Mouse (Mus musculus) E14TG2a.4 (cell line): ENCODE measurements around the gene Dbn1.

Source experiments
- H3K27me3 ChIP-seq: 2 replicates; pipeline ENCODE4 v1.6.1; 2014; ENCODE audit warnings: low read length, control low read depth; ENCODE audit not compliant: insufficient read depth
- H3K36me3 ChIP-seq: 2 replicates; pipeline ENCODE4 v1.6.1; 2014; ENCODE audit warnings: low read length, control low read depth; ENCODE audit not compliant: insufficient read depth
- H3K4me1 ChIP-seq: replicated peaks from 2 replicates; pipeline ENCODE4 v1.6.1; 2014; ENCODE audit warnings: low read depth, low read length, control low read depth
- H3K4me3 ChIP-seq: replicated peaks from 2 replicates; pipeline ENCODE4 v1.5.1; 2014; ENCODE audit warnings: mild to moderate bottlenecking, low read length
- H3K9me3 ChIP-seq: 2 replicates; pipeline ENCODE4 v1.6.1; 2014; ENCODE audit warnings: low read length, control low read depth
- CTCF ChIP-seq: conservative IDR thresholded peaks from 2 replicates; pipeline ENCODE4 v1.5.1; 2014; ENCODE audit warnings: low read length
- NANOG ChIP-seq: IDR thresholded peaks from 2 replicates; pipeline ENCODE4 v1.6.1; 2014; ENCODE audit warnings: borderline replicate concordance, low read length, mixed read lengths
- POU5F1 ChIP-seq: IDR thresholded peaks from 2 replicates; pipeline ENCODE4 v1.6.1; 2014; ENCODE audit warnings: low read length, borderline replicate concordance

Gene Dbn1

GRCm38 (mm10) chr13:55512379-55513031 lies 24.6 kb upstream of the Dbn1 start:
- Histone ChIP-seq H3K27me3 (peaks cover 23% of the 10 kb centered on the region), H3K9me3 (no peaks in the 10 kb centered on the region), H3K4me1 (peaks cover 62% of the 10 kb centered on the region), H3K36me3 (peaks cover 25% of the 10 kb centered on the region), H3K4me3 (peak overlapping the region; percentile 91)
- no peak for TF ChIP-seq NANOG
- no peak for TF ChIP-seq CTCF
- TF ChIP-seq POU5F1, result no peak

GRCm38 (mm10) chr13:55511492-55511861 lies 23.6 kb upstream of the Dbn1 start:
- Histone ChIP-seq H3K36me3 (peaks cover 35% of the 10 kb centered on the region), H3K4me1 (peaks cover 64% of the 10 kb centered on the region), H3K4me3 (peak overlapping the region; percentile 91), H3K27me3 (peaks cover 23% of the 10 kb centered on the region), H3K9me3 (no peaks in the 10 kb centered on the region)
- TF ChIP-seq NANOG, result no peak
- no peak for TF ChIP-seq CTCF
- TF ChIP-seq POU5F1, result no peak

DNA sequence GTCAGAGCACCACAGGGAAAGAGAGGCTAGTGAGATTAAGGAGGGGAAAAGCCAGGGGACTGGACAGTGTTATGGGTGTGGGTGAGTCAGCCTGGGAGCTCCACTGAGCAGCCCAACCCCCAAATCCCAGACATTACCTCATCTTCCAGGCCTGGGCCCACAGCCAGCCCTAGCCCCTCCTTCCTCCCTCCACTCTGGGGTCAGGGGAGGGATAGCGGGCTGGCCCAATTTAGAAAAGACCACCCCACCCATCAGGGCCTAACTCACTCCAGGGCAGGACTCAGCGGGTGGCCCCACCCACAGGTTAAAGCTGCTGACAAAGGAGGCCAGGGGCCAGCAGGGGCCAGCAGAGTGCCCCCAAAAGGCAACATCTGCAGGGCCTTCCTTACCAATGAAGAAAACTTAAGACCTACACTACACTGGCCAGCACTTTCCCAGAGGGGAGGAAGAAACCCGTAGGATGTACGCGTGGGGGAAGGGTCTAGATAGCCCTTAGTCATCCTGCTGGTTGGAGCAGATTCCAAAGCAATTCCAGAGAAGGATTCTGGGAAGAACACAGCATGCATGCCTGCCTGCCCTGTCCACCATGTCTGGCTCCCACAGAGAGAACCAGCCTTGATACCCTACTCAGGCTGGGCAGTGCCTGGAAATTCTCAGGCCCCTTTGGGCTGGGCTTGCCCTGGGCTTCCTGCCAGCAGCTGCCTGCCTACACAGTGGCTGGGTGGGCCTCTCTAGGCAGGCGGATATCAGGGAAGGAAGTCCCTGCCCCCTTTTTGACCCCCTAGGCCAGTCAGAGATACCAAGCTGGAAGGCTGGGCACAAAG lies 23.0 kb upstream of the Dbn1 start:
- Histone ChIP-seq H3K4me3 (peak overlapping the region; percentile 91), H3K36me3 (peaks cover 41% of the 10 kb centered on the region)
- TF ChIP-seq NANOG (no peak), CTCF (no peak), POU5F1 (no peak)

GRCm38 (mm10) chr13:55510332-55510667 lies 22.4 kb upstream of the Dbn1 start:
- peaks cover 47% of the 10 kb centered on the region for H3K36me3 ChIP-seq
- H3K27me3 ChIP-seq, result peaks cover 20% of the 10 kb centered on the region
- TF ChIP-seq CTCF, result no peak
- TF ChIP-seq NANOG, result no peak
- no peak for TF ChIP-seq POU5F1
- peak overlapping the region; percentile 91 for H3K4me3 ChIP-seq
- peaks cover 69% of the 10 kb centered on the region for H3K4me1 ChIP-seq
- H3K9me3 ChIP-seq, result no peaks in the 10 kb centered on the region

More for the DNA sequence above, 23.0 kb upstream of the Dbn1 start:
- Histone ChIP-seq H3K9me3 (no peaks in the 10 kb centered on the region), H3K4me1 (peaks cover 69% of the 10 kb centered on the region), H3K27me3 (peaks cover 23% of the 10 kb centered on the region)

GRCm38 (mm10) chr13:55508531-55508930 lies 20.6 kb upstream of the Dbn1 start:
- TF ChIP-seq CTCF (no peak), POU5F1 (no peak), NANOG (no peak)
- Histone ChIP-seq H3K4me1 (peaks cover 62% of the 10 kb centered on the region), H3K27me3 (peaks cover 3% of the 10 kb centered on the region; the same call in 1 of the 2 replicates), H3K36me3 (peaks cover 65% of the 10 kb centered on the region), H3K9me3 (no peaks in the 10 kb centered on the region), H3K4me3 (peak overlapping the region; percentile 56)

DNA sequence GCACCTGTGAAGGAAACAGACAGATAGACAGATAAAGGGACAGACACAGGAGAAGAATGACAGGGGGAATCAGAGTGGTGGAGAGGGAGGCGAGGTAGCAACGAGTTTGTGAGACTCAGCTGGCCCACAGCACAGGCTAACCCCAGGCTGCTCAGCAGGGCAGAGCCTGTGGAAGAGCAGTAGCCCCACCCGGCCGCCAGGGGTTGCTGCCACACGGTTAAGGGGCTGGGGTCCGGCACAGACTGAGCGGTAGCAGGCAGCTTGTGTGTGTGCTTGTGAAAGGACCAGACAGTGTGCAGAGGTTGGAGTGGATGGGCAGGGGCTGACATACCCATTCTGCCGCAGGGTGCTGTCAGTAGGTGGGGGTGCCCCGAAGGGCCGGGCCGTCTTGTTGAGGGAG lies 20.0 kb upstream of the Dbn1 start:
- peaks cover 3% of the 10 kb centered on the region; the same call in 1 of the 2 replicates for H3K27me3 ChIP-seq
- no peaks in the 10 kb centered on the region for H3K9me3 ChIP-seq
- H3K4me1 ChIP-seq, result peaks cover 61% of the 10 kb centered on the region
- peak; percentile 89 for TF ChIP-seq CTCF
- TF ChIP-seq POU5F1, result no peak
- TF ChIP-seq NANOG, result no peak
- peaks cover 71% of the 10 kb centered on the region for H3K36me3 ChIP-seq
- 0 out of 2 replicates have a peak overlapping the region, but pooled peaks have one; percentile 35 for H3K4me3 ChIP-seq

DNA sequence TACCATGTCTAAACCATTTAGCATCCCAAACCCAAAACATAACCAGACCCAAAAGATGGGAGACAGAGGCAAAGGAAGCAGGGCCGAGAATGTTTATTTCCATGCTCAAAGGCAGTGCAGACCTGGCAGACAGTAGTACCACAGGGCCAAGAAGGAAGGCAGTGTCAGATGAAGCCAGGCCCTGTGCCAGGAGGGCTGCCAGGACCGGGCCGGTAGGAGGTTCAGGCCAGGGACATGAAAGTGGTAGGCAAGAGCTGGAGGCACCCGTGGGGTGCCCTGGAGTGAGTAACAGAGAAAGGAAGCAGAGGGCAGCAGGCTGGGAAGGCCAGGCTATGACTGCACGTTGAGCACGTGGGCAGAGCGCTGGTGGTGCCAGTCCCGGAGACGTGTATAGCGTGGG lies 18.8 kb upstream of the Dbn1 start:
- H3K36me3 ChIP-seq, result peaks cover 83% of the 10 kb centered on the region
- TF ChIP-seq NANOG (no peak), POU5F1 (no peak), CTCF (no peak)

DNA sequence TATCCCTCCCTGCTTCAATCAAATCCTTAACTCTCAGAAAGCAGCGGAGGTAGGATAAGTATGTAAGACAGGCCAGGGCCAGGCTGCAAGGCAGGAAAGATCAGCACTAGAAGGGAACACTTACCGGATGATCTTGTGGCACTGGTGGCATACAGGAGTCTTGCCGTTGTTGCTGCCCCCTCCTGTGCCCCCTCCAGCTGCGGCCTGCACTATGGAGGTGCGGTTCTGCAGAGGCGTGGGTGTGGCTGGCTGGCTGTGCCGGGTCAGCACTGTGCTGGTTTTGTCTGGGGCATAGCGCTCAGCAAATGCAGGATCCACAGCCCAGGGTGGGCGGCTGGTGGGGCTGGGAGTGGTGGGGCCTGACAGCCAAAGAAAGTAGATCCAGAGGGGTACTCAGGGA lies 17.9 kb upstream of the Dbn1 start:
- H3K27me3 ChIP-seq, result no peaks in the 10 kb centered on the region
- peaks cover 92% of the 10 kb centered on the region for H3K36me3 ChIP-seq
- no peak overlapping the region for H3K4me3 ChIP-seq
- no peaks in the 10 kb centered on the region for H3K9me3 ChIP-seq
- peaks cover 42% of the 10 kb centered on the region for H3K4me1 ChIP-seq
- no peak for TF ChIP-seq POU5F1
- TF ChIP-seq NANOG, result no peak
- TF ChIP-seq CTCF, result no peak

More for the DNA sequence above, 18.8 kb upstream of the Dbn1 start:
- Histone ChIP-seq H3K4me1 (peaks cover 51% of the 10 kb centered on the region), H3K9me3 (no peaks in the 10 kb centered on the region), H3K4me3 (no peak overlapping the region), H3K27me3 (no peaks in the 10 kb centered on the region)
